Mouse (Mus musculus): ENCODE measurements around the gene 4933411K16Rik. TPM values are rescaled to one million over a fixed set of nuclear protein-coding genes. Genes with fewer than 3 reads are reported as not detected.

4933411K16Rik gene
- 0.27 TPM in 1 of 2 replicates, not detected in the other for polyA plus RNA-seq (2012; rRNA removed)

DNA sequence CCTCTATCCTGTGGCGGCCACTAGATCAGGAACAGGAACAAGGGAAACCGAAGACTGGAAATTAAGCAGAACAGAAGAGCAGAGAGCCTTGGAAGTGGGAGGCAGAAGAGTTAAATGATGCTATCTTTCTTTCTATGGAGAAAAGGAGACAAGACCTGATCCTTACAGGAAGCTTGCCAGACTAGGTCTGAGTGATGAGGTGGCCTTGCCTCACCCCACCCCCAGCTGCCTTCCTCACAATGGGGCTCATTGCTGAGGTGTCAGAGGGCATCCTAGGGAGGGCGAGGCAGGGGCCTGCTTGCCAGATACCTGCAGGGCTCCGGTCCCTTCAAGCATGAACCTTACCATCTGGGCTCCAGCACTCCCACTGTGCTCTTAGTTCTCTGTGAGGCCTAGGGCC, at the start of gene 4933411K16Rik:
TSS of gene 4933411K16Rik (plus strand) at position 301 of the 400 bp plus-strand sequence.
- no peak within 1 kb of the TSS for H3K4me3 ChIP-seq (ENCODE audit: control insufficient read depth, insufficient read depth, low read length)
- H3K27me3 ChIP-seq (ENCODE audit: control insufficient read depth, insufficient read depth, low read length) = no peaks in the 10 kb centered on the region
- H3K36me3 ChIP-seq (ENCODE audit: control insufficient read depth, insufficient read depth, low read length) = no peaks in the 10 kb centered on the region
- H3K4me1 ChIP-seq (replicated peaks; ENCODE audit: control insufficient read depth, insufficient read depth, low read length) = no peaks in the 10 kb centered on the region
- DNase-seq = no peak
- H3K27ac ChIP-seq (ENCODE audit: control insufficient read depth, insufficient read depth, low read length) = no peak within 1 kb of the TSS
- no peak for TF ChIP-seq POLR2A (IDR thresholded peaks at IDR 0.05; ENCODE audit: control insufficient read depth, extremely low read depth, insufficient read depth, low read length, poor library complexity)
- 93% methylated on average over 4 of the region's 4 CpGs for WGBS

DNA sequence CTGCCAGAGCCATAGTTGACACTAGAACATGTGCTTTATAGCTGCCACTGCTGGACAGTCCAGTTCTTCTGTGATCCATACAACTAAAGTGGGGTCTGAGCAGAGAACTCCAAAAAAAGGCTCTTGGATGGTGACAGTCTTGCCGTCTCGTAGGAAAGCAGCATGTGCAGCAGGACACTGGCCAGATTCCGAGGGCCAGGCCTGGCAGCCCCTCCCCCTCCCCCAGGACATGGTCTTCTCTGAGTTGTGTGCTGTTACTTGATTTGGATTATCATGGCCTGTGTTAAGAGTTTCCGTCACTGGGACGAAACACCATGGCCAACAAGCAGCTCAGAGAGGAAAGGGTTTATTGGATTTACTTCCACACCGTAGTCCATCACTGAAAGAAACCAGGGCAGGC, 47.8 kb upstream of the 4933411K16Rik start:
- no peak overlapping the region for H3K4me3 ChIP-seq (ENCODE audit: control insufficient read depth, insufficient read depth, low read length)
- TF ChIP-seq POLR2A (IDR thresholded peaks at IDR 0.05; ENCODE audit: control insufficient read depth, extremely low read depth, insufficient read depth, low read length, poor library complexity) (no peak), CTCF (IDR thresholded peaks at IDR 0.05; ENCODE audit: borderline replicate concordance, control insufficient read depth, extremely low read depth, insufficient read depth, low read length, poor library complexity) (no peak)
- no peak overlapping the region for H3K27ac ChIP-seq (ENCODE audit: control insufficient read depth, insufficient read depth, low read length)
- no peak for DNase-seq
- 98% methylated on average over 6 of the region's 6 CpGs for WGBS
- no peaks in the 10 kb centered on the region for H3K27me3 ChIP-seq (ENCODE audit: control insufficient read depth, insufficient read depth, low read length)
- no peaks in the 10 kb centered on the region for H3K36me3 ChIP-seq (ENCODE audit: control insufficient read depth, insufficient read depth, low read length)
- H3K4me1 ChIP-seq (replicated peaks; ENCODE audit: control insufficient read depth, insufficient read depth, low read length) = peaks cover 24% of the 10 kb centered on the region

DNA sequence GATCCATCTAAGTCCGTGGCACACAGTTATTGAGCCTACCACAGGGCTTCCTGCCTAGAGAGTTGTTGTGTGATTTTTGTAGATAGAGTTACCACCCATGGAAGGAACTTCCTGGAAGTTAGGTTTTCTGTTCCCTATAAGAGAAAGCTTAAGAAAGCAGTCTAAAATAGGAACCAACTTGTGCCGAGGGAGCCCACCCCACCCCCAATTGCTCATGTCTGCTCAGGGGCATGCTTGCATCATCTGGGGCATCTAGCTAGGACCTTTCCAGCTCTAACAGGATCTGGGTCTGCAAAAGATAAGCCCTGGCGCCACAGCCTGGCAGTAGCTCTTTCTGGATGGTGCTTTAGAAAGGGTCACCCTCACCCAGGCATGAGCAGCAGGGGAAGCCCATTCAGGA, 46.4 kb upstream of the 4933411K16Rik start:
- peak overlapping the region; percentile 45; the same call in 1 of the 2 replicates for H3K27ac ChIP-seq (ENCODE audit: control insufficient read depth, insufficient read depth, low read length)

DNA sequence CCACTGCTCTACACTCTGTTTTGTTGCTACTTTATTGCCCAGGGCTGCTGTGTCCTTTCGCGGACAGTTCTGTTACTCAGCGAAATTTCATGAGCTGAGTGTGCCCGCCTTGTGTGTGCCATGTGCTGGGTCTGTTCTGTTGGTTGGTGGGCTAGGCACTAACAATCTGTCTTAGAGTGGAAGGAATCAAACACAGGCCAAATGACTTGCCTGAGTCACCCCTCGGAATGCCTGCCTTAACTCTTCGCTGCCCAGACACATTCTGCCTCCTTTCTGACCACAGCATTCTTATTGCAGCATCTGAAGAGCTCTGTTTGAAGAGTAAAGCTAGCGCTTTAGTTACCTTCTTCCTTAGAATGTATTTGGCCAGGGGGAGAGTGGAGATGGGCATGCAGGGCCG, 45.5 kb upstream of the 4933411K16Rik start:
- no peak for TF ChIP-seq POLR2A (IDR thresholded peaks at IDR 0.05; ENCODE audit: control insufficient read depth, extremely low read depth, insufficient read depth, low read length, poor library complexity)
- TF ChIP-seq CTCF (IDR thresholded peaks at IDR 0.05; ENCODE audit: borderline replicate concordance, control insufficient read depth, extremely low read depth, insufficient read depth, low read length, poor library complexity) = no peak
- Histone ChIP-seq H3K27ac (ENCODE audit: control insufficient read depth, insufficient read depth, low read length) (no peak overlapping the region), H3K36me3 (ENCODE audit: control insufficient read depth, insufficient read depth, low read length) (no peaks in the 10 kb centered on the region), H3K4me1 (replicated peaks; ENCODE audit: control insufficient read depth, insufficient read depth, low read length) (peaks cover 40% of the 10 kb centered on the region), H3K4me3 (ENCODE audit: control insufficient read depth, insufficient read depth, low read length) (no peak overlapping the region), H3K27me3 (ENCODE audit: control insufficient read depth, insufficient read depth, low read length) (no peaks in the 10 kb centered on the region)
- WGBS = 93% methylated on average over 8 of the region's 8 CpGs
- no peak for DNase-seq

More for the DNA sequence above, 46.4 kb upstream of the 4933411K16Rik start:
- Histone ChIP-seq H3K27me3 (ENCODE audit: control insufficient read depth, insufficient read depth, low read length) (no peaks in the 10 kb centered on the region), H3K4me1 (replicated peaks; ENCODE audit: control insufficient read depth, insufficient read depth, low read length) (peaks cover 35% of the 10 kb centered on the region), H3K36me3 (ENCODE audit: control insufficient read depth, insufficient read depth, low read length) (no peaks in the 10 kb centered on the region), H3K4me3 (ENCODE audit: control insufficient read depth, insufficient read depth, low read length) (no peak overlapping the region)
- TF ChIP-seq POLR2A (IDR thresholded peaks at IDR 0.05; ENCODE audit: control insufficient read depth, extremely low read depth, insufficient read depth, low read length, poor library complexity) = no peak
- no peak for TF ChIP-seq CTCF (IDR thresholded peaks at IDR 0.05; ENCODE audit: borderline replicate concordance, control insufficient read depth, extremely low read depth, insufficient read depth, low read length, poor library complexity)
- no peak for DNase-seq
- 22% methylated on average over 3 of the region's 3 CpGs for WGBS

DNA sequence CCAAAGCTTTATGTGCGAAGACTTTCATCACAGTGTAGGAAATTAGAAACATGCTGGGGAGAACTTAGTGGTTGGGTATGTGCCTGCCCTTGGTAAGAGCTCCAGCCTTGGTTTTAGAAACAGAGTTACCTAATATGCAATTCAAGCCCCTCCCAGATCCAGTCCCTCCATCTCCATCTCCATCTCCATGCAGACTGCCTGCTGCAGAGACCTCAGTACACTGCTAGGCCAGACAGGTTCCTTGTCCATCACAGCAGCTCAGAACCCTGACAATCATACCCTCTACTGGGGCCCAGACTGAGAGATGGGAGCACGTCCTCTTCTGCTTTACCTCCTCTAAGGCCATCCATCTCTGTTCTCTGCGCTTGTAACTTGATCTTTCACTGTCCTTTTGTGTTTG, 43.5 kb upstream of the 4933411K16Rik start:
- WGBS = 89% methylated on average over 3 of the region's 3 CpGs
- Histone ChIP-seq H3K36me3 (ENCODE audit: control insufficient read depth, insufficient read depth, low read length) (no peaks in the 10 kb centered on the region), H3K4me3 (ENCODE audit: control insufficient read depth, insufficient read depth, low read length) (no peak overlapping the region), H3K27ac (ENCODE audit: control insufficient read depth, insufficient read depth, low read length) (no peak overlapping the region), H3K4me1 (replicated peaks; ENCODE audit: control insufficient read depth, insufficient read depth, low read length) (peaks cover 46% of the 10 kb centered on the region), H3K27me3 (ENCODE audit: control insufficient read depth, insufficient read depth, low read length) (no peaks in the 10 kb centered on the region)
- no peak for TF ChIP-seq POLR2A (IDR thresholded peaks at IDR 0.05; ENCODE audit: control insufficient read depth, extremely low read depth, insufficient read depth, low read length, poor library complexity)
- no peak for TF ChIP-seq CTCF (IDR thresholded peaks at IDR 0.05; ENCODE audit: borderline replicate concordance, control insufficient read depth, extremely low read depth, insufficient read depth, low read length, poor library complexity)
- no peak for DNase-seq

DNA sequence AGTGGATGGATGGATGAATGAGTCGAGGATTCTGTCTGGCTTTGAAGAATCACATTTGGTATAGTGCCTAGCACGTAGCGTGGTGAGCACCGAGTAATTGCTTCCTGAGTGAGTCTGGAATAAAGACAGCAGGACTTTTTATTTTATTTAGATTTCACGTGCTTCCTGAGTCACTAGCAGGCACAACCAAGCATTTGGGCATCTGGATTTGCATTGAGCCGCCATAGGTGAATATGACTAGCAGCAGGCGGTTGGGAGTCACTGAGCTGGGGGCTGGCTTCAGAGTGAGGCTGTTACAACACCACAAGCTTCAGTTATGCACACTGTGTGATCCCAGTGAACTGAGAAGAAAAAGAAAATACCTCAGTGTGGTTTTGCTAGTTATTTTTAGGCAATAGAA, 43.0 kb upstream of the 4933411K16Rik start:
- Histone ChIP-seq H3K27me3 (ENCODE audit: control insufficient read depth, insufficient read depth, low read length) (no peaks in the 10 kb centered on the region), H3K4me1 (replicated peaks; ENCODE audit: control insufficient read depth, insufficient read depth, low read length) (peaks cover 46% of the 10 kb centered on the region), H3K36me3 (ENCODE audit: control insufficient read depth, insufficient read depth, low read length) (no peaks in the 10 kb centered on the region), H3K4me3 (ENCODE audit: control insufficient read depth, insufficient read depth, low read length) (no peak overlapping the region), H3K27ac (ENCODE audit: control insufficient read depth, insufficient read depth, low read length) (no peak overlapping the region)
- DNase-seq = no peak
- 44% methylated on average over 7 of the region's 7 CpGs for WGBS
- no peak for TF ChIP-seq POLR2A (IDR thresholded peaks at IDR 0.05; ENCODE audit: control insufficient read depth, extremely low read depth, insufficient read depth, low read length, poor library complexity)
- no peak for TF ChIP-seq CTCF (IDR thresholded peaks at IDR 0.05; ENCODE audit: borderline replicate concordance, control insufficient read depth, extremely low read depth, insufficient read depth, low read length, poor library complexity)

DNA sequence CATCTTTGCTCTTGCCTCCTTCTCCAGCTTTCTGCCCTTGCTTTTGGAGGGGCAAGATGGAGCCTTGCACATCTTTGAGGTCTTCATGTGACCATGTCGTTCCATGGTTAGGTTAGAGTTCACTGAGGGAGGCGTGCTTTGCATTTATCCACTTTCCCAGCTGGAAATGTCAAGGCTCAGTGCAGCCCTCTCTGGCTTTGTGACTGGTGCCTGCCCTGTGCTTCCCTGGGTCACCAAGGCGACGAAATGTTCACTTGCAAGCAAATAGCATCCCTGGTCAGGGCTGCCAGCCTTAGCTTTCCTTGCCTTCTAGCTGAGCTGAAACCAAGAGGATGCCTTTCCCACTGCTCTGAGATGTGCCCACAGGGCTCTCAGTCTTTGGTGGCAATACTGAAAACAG, 41.6 kb upstream of the 4933411K16Rik start:
- no peaks in the 10 kb centered on the region for H3K27me3 ChIP-seq (ENCODE audit: control insufficient read depth, insufficient read depth, low read length)
- TF ChIP-seq CTCF (IDR thresholded peaks at IDR 0.05; ENCODE audit: borderline replicate concordance, control insufficient read depth, extremely low read depth, insufficient read depth, low read length, poor library complexity) = no peak
- no peak for TF ChIP-seq POLR2A (IDR thresholded peaks at IDR 0.05; ENCODE audit: control insufficient read depth, extremely low read depth, insufficient read depth, low read length, poor library complexity)
- H3K27ac ChIP-seq (ENCODE audit: control insufficient read depth, insufficient read depth, low read length) = no peak overlapping the region
- no peaks in the 10 kb centered on the region for H3K36me3 ChIP-seq (ENCODE audit: control insufficient read depth, insufficient read depth, low read length)
- peaks cover 42% of the 10 kb centered on the region for H3K4me1 ChIP-seq (replicated peaks; ENCODE audit: control insufficient read depth, insufficient read depth, low read length)
- over 99% methylated on average over 4 of the region's 4 CpGs for WGBS
- H3K4me3 ChIP-seq (ENCODE audit: control insufficient read depth, insufficient read depth, low read length) = no peak overlapping the region
- no peak for DNase-seq

Data from thymus, adult 2 months (tissue).